Comparison of ENCODE assay signal across 8 mouse cellular contexts in the genomic region with DNA sequence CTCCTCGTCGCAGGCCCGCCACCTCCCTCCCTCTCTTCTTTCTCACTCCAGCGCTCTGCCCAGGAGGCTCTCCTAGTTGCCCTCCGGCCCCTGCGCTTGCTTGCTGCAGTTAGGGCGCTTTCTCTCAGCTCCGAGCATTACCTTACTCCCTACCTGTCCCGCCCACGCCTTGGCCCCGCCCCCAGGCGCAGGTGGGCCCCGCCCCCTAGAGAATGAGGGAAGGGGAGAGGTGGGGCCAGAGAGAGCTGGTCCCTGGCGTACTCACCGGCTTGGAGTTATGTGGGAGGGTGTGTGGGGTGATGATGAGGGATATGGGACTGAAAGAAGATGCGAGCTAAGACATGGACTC. TPM values are rescaled to one million over a fixed set of nuclear protein-coding genes. Genes with fewer than 3 reads are reported as not detected.
DNase-seq lines count a peak whose midpoint lies in the region; ATAC-seq and TF ChIP-seq lines count a peak whose summit lies in the region.

No protein-coding gene starts in this region.

- no peak for TF ChIP-seq POLR2A in limb, embryonic 14.5 days (IDR thresholded peaks at IDR 0.05; ENCODE audit: borderline replicate concordance, extremely low read depth, insufficient read depth, insufficient read length)
- TF ChIP-seq POLR2A in myocyte (IDR thresholded peaks at IDR 0.05; ENCODE audit: insufficient read length, low read depth) = no peak

- peak overlapping the region; percentile 78 for H3K27ac ChIP-seq in embryonic facial prominence, embryonic 10.5 days (replicated peaks)
- peak overlapping the region; percentile 67 for H3K27ac ChIP-seq in intestine, embryonic 14.5 days (ENCODE audit: low read depth)
- no peak overlapping the region for H3K27ac ChIP-seq in limb, embryonic 14.5 days (replicated peaks; ENCODE audit: low read depth, low read length)

- H3K36me3 ChIP-seq in embryonic facial prominence, embryonic 10.5 days (replicated peaks) = no peaks in the 10 kb centered on the region
- no peaks in the 10 kb centered on the region for H3K36me3 ChIP-seq in intestine, embryonic 14.5 days (ENCODE audit: control insufficient read depth, insufficient read depth, low read length)
- H3K36me3 ChIP-seq in limb, embryonic 14.5 days (ENCODE audit: control insufficient read depth, insufficient read depth, low read length) = no peaks in the 10 kb centered on the region
- H3K36me3 ChIP-seq in myocyte (ENCODE audit: control insufficient read depth, insufficient read depth) = no peaks in the 10 kb centered on the region

- ATAC-seq in intestine, embryonic 14.5 days (replicated peaks; ENCODE audit: low FRiP score, low TSS enrichment, low read depth) = peak; percentile 88
- peak; percentile 17; the same call in 1 of the 2 replicates for ATAC-seq in limb, embryonic 14.5 days (ENCODE audit: low FRiP score, low read depth)

- H3K9ac ChIP-seq in intestine, embryonic 14.5 days (ENCODE audit: low read length) = peak overlapping the region; percentile 57
- peak overlapping the region; percentile 68 for H3K9ac ChIP-seq in limb, embryonic 14.5 days (ENCODE audit: low read depth, low read length, severe bottlenecking)

- peak; percentile 70 for DNase-seq in adrenal gland, adult 2 months
- no peak for DNase-seq in adrenal gland, postnatal 4 days (ENCODE audit: low spot score in 2 of 2)
- peak; percentile 36 to 37 for DNase-seq in B cell, adult 2 months
- peak; percentile 74 for DNase-seq in embryonic facial prominence, embryonic 10.5 days (ENCODE audit: low spot score)
- DNase-seq in intestine, embryonic 14.5 days (ENCODE audit: low spot score) = no peak
- DNase-seq in limb, embryonic 14.5 days (ENCODE audit: low spot score) = no peak
- DNase-seq in urinary bladder, postnatal 14 days (ENCODE audit: low spot score) = peak; percentile 72

- H3K4me1 ChIP-seq in embryonic facial prominence, embryonic 10.5 days = peaks cover 16% of the 10 kb centered on the region
- H3K4me1 ChIP-seq in intestine, embryonic 14.5 days (replicated peaks; ENCODE audit: control insufficient read depth, insufficient read depth, low read length) = no peaks in the 10 kb centered on the region
- H3K4me1 ChIP-seq in limb, embryonic 14.5 days (ENCODE audit: control insufficient read depth, insufficient read depth, low read length) = peaks cover 5% of the 10 kb centered on the region; the same call in 1 of the 2 replicates

- peak overlapping the region; percentile 98 for H3K4me2 ChIP-seq in intestine, embryonic 14.5 days (ENCODE audit: low read length)
- peak overlapping the region; percentile 96 for H3K4me2 ChIP-seq in limb, embryonic 14.5 days (replicated peaks; ENCODE audit: low read depth, low read length, severe bottlenecking)
- peak overlapping the region; percentile 55 for H3K4me2 ChIP-seq in myocyte (ENCODE audit: low read depth)

- under 1% methylated on average over 16 of the region's 16 CpGs for WGBS in embryonic facial prominence, embryonic 10.5 days
- under 1% methylated on average over 16 of the region's 16 CpGs for WGBS in intestine, embryonic 14.5 days
- WGBS in limb, embryonic 14.5 days = under 1% methylated on average over 16 of the region's 16 CpGs

- peaks cover 52% of the 10 kb centered on the region for H3K27me3 ChIP-seq in embryonic facial prominence, embryonic 10.5 days (replicated peaks; ENCODE audit: low read depth, poor library complexity, severe bottlenecking)
- H3K27me3 ChIP-seq in intestine, embryonic 14.5 days (replicated peaks; ENCODE audit: control insufficient read depth, insufficient read depth, low read length) = peaks cover 21% of the 10 kb centered on the region
- peaks cover 12% of the 10 kb centered on the region; the same call in 1 of the 2 replicates for H3K27me3 ChIP-seq in limb, embryonic 14.5 days (ENCODE audit: control insufficient read depth, insufficient read depth, low read length)
- peaks cover 21% of the 10 kb centered on the region for H3K27me3 ChIP-seq in myocyte (ENCODE audit: control insufficient read depth, insufficient read depth, insufficient read length)

- H3K9me3 ChIP-seq in embryonic facial prominence, embryonic 10.5 days = no peaks in the 10 kb centered on the region
- H3K9me3 ChIP-seq in intestine, embryonic 14.5 days (ENCODE audit: control insufficient read depth, low read length) = no peaks in the 10 kb centered on the region
- H3K9me3 ChIP-seq in limb, embryonic 14.5 days (ENCODE audit: control insufficient read depth, low read length) = no peaks in the 10 kb centered on the region

- H3K79me2 ChIP-seq in myocyte (ENCODE audit: control insufficient read depth, insufficient read depth) = no peaks in the 10 kb centered on the region

- peak overlapping the region; percentile 6 for H3ac ChIP-seq in myocyte (ENCODE audit: control insufficient read depth, insufficient read length)

- H3K4me3 ChIP-seq in embryonic facial prominence, embryonic 10.5 days = peak overlapping the region; percentile 80
- H3K4me3 ChIP-seq in intestine, embryonic 14.5 days (ENCODE audit: low read depth, low read length) = peak overlapping the region; percentile 60
- peak overlapping the region; percentile 64 for H3K4me3 ChIP-seq in limb, embryonic 14.5 days (replicated peaks; ENCODE audit: low read length)
- no peak overlapping the region for H3K4me3 ChIP-seq in myocyte

TF ChIP-seq in myocyte, 11 proteins besides CTCF, POLR2A, EP300 and RAD21:
- no peak for TF ChIP-seq MYOG (IDR thresholded peaks at IDR 0.05; ENCODE audit: control insufficient read depth in 1 of 3, insufficient read depth in 1 of 3, insufficient read length in 2 of 3, low read depth in 2 of 3)

RNA-seq across cellular contexts. Expression of gene B4galnt3, which starts 0.4 kb away (rescaled TPM):
- total RNA-seq in adrenal gland, adult 2 months (2021) = 10 to 100 TPM in 1 of 2 experiments, 1 to 10 TPM in 1; 5.6 to 12.6 TPM
- 4.7 and 5.0 TPM in 2 replicates for polyA plus RNA-seq in adrenal gland, adult 2 months (2012; rRNA removed)
- 1 to 10 TPM; 6.7 to 8.7 TPM for total RNA-seq in adrenal gland, postnatal 4 days (2021)
- polyA plus RNA-seq in embryonic facial prominence, embryonic 10.5 days (2016; fragmentation: Nextera tagmentation; extraction: Ambion mirVana) = 0.41 and 0.52 TPM in 2 replicates
- 0.47 and 0.58 TPM in 2 replicates for polyA plus RNA-seq in intestine, embryonic 14.5 days (2014; fragmentation: Nextera tagmentation; extraction: Ambion mirVana)
- polyA plus RNA-seq in limb, embryonic 14.5 days (2012; rRNA removed) = 3.7 and 4.3 TPM in 2 replicates
- polyA plus RNA-seq in limb, embryonic 14.5 days (2014; fragmentation: Nextera tagmentation; extraction: Ambion mirVana) = 0.37 and 0.65 TPM in 2 replicates
- polyA plus RNA-seq in myocyte (2012; fragmentation: generic; extraction: Trizol) = 0.10 TPM

RNA-seq across cellular contexts. Expression of gene D330020A13Rik, which starts 0.6 kb away (rescaled TPM):
- total RNA-seq in adrenal gland, adult 2 months (2021) = under 1 TPM in 1 of 2 experiments, not detected in 1; 0.38 TPM
- 4.5 and 6.4 TPM in 2 replicates for polyA plus RNA-seq in adrenal gland, adult 2 months (2012; rRNA removed)
- under 1 TPM in 1 of 2 experiments, not detected in 1; 0.48 TPM for total RNA-seq in adrenal gland, postnatal 4 days (2021)
- 0.21 and 0.25 TPM in 2 replicates for polyA plus RNA-seq in embryonic facial prominence, embryonic 10.5 days (2016; fragmentation: Nextera tagmentation; extraction: Ambion mirVana)
- not detected in 2 replicates for polyA plus RNA-seq in intestine, embryonic 14.5 days (2014; fragmentation: Nextera tagmentation; extraction: Ambion mirVana)
- 0.55 and 0.90 TPM in 2 replicates for polyA plus RNA-seq in limb, embryonic 14.5 days (2012; rRNA removed)
- polyA plus RNA-seq in limb, embryonic 14.5 days (2014; fragmentation: Nextera tagmentation; extraction: Ambion mirVana) = 0.34 and 0.47 TPM in 2 replicates
- polyA plus RNA-seq in myocyte (2012; fragmentation: generic; extraction: Trizol) = 0.06 TPM

Comparison
In these comparisons a context has a peak if more than half of its experiments do, and no peak if none do; other contexts are left out.
1. DNase-seq: peak in adrenal gland, adult 2 months (single experiment), B cell, adult 2 months (2 of 2), embryonic facial prominence, embryonic 10.5 days (single experiment) and urinary bladder, postnatal 14 days (single experiment); none in adrenal gland, postnatal 4 days (0 of 2), intestine, embryonic 14.5 days (single experiment) and limb, embryonic 14.5 days (single experiment).
2. Peak in every context shown above with its lines, with median percentiles within 50 percentile points of each other: H3K4me2 ChIP-seq.